Mouse (Mus musculus): Measurements from ENCODE around the gene Ctso.
A peak's percentile ranks its signal among the peaks of the same experiment; 100 is the strongest.

DNA sequence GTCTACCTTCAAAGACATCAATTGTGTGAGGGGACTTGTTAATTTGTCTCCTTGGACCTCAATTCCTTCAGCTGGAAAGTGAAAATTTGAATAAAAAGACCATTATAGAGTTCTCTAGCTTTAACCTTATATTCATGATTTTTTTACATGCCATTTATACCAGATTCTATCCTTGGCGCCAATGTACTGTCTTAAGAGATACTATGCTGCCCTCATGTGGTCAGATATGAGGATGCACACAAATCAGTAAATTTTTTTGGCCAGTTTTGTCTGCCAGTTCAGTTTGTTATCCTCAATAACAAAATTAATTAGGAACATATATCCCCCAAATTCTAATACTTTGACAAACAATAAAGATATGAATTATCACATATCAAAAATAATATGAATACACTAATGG, 7.5 kb upstream of the Ctso start:
- TF ChIP-seq USF2 (IDR thresholded peaks at IDR 0.05; ENCODE audit: borderline replicate concordance in 1 of 2, insufficient read depth in 1 of 2, low read depth in 1 of 2, low read length in 2 of 2) (no peak), CTCF (IDR thresholded peaks at IDR 0.05 in 2 of 3, conservative IDR thresholded peaks at IDR 0.05 in 1 of 3; ENCODE audit: control insufficient read depth in 1 of 3, insufficient read depth in 1 of 3, low read depth in 2 of 3, low read length in 3 of 3, poor library complexity in 1 of 3, severe bottlenecking in 1 of 3) (peak; percentile 15 to 85 (median 41); a peak in 4 of 6 replicates), TAL1 (IDR thresholded peaks at IDR 0.05; ENCODE audit: low read length) (no peak), POLR2A (IDR thresholded peaks at IDR 0.05; ENCODE audit: control insufficient read depth in 1 of 2, insufficient read depth in 1 of 2, low read depth in 1 of 2, low read length in 2 of 2, poor library complexity in 1 of 2) (no peak), TBP (IDR thresholded peaks at IDR 0.05; ENCODE audit: low read depth, low read length) (no peak), EP300 (IDR thresholded peaks at IDR 0.05; ENCODE audit: low read depth in 1 of 2, low read length in 2 of 2) (no peak), RAD21 (IDR thresholded peaks at IDR 0.05; ENCODE audit: low read depth, low read length) (peak; percentile 93), TCF12 (IDR thresholded peaks at IDR 0.05; ENCODE audit: low read depth, low read length) (no peak), POLR2AphosphoS2 (IDR thresholded peaks at IDR 0.05; ENCODE audit: low read length) (no peak), MAX (IDR thresholded peaks at IDR 0.05; ENCODE audit: low read length) (no peak), NRF1 (IDR thresholded peaks at IDR 0.05; ENCODE audit: insufficient read depth, low read depth, low read length, poor library complexity, severe bottlenecking) (no peak), ELF1 (IDR thresholded peaks at IDR 0.05; ENCODE audit: low read depth, low read length) (no peak)
